Mouse (Mus musculus) limb, embryonic 13.5 days (tissue): Measurements from ENCODE around the gene Ppp1r1b. TPM values are rescaled to one million over a fixed set of nuclear protein-coding genes. Genes with fewer than 3 reads are reported as not detected.
"Not testable (repeated sequence)": the region's sequence is repeated elsewhere in the genome, so short reads cannot be mapped to it uniquely, and the experiment has no call there.

Experiments
- ATAC-seq: fragments of 200-750 bp; cut with Nextera tagmentation; 2 replicates; pipeline ENCODE4 v1.8.0; 2017; ENCODE audit warnings: low read depth, moderate number of reproducible peaks, moderate TSS enrichment; ENCODE audit not compliant: low FRiP score
- H3K27ac ChIP-seq: fragments of 300-500 bp; sonication (generic); 2 replicates; pipeline ENCODE4 v1.5.1; 2015; ENCODE audit warnings: inconsistent platforms, mild to moderate bottlenecking, moderate library complexity
- H3K27me3 ChIP-seq: fragments of 300-500 bp; sonication (generic); 2 replicates; pipeline ENCODE4 v1.6.1; 2015; ENCODE audit warnings: mild to moderate bottlenecking, inconsistent platforms
- H3K36me3 ChIP-seq: fragments of 300-500 bp; sonication (generic); 2 replicates; pipeline ENCODE4 v1.6.1; 2015; ENCODE audit warnings: inconsistent platforms, mild to moderate bottlenecking, moderate library complexity
- H3K4me1 ChIP-seq: fragments of 300-500 bp; sonication (generic); 2 replicates; pipeline ENCODE4 v1.6.1; 2015; ENCODE audit warnings: inconsistent platforms
- H3K4me2 ChIP-seq: fragments of 300-500 bp; sonication (generic); replicated peaks from 2 replicates; pipeline ENCODE4 v1.6.1; 2015; ENCODE audit warnings: inconsistent platforms, mild to moderate bottlenecking, moderate library complexity
- H3K4me3 ChIP-seq: fragments of 300-500 bp; sonication (generic); 2 replicates; pipeline ENCODE4 v1.5.1; 2015; ENCODE audit warnings: moderate library complexity, mild to moderate bottlenecking, inconsistent platforms
- H3K9ac ChIP-seq: fragments of 300-500 bp; sonication (generic); 2 replicates; pipeline ENCODE4 v1.6.1; 2015; ENCODE audit warnings: mild to moderate bottlenecking, inconsistent platforms
- H3K9me3 ChIP-seq: fragments of 300-500 bp; sonication (generic); 2 replicates; pipeline ENCODE4 v1.6.1; 2016; ENCODE audit warnings: inconsistent platforms
- WGBS: fragments of 180-500 bp; shearing (Covaris S2); methylation state at CpG from one replicate; pipeline ENCODE4 v1.1.7; 2015; 5-methylcytosine and 5-hydroxymethylcytosine counted together
- polyA plus RNA-seq: library from polyadenylated mRNA; unstranded; fragments of >200 nt; fragmentation: Nextera tagmentation; extraction: Ambion mirVana; gene quantifications from 2 replicates; pipeline ENCODE4 v1.2.1, GENCODE M21; 2015

The Ppp1r1b gene
- polyA plus RNA-seq, 1 experiment from 2014 or later, result 1.5 TPM

GRCm38 (mm10) chr11:98370588-98370987 is 22.4 kb downstream of the Ppp1r1b start:
- Histone ChIP-seq H3K36me3 (peaks cover 27% of the 10 kb centered on the region), H3K27ac (no peak overlapping the region), H3K9ac (no peak overlapping the region), H3K4me3 (no peak overlapping the region), H3K9me3 (no peaks in the 10 kb centered on the region), H3K27me3 (no peaks in the 10 kb centered on the region), H3K4me2 (no peak overlapping the region), H3K4me1 (no peaks in the 10 kb centered on the region)
- ATAC-seq, result no peak
- WGBS, result 64% methylated on average over 2 of the region's 2 CpGs

DNA sequence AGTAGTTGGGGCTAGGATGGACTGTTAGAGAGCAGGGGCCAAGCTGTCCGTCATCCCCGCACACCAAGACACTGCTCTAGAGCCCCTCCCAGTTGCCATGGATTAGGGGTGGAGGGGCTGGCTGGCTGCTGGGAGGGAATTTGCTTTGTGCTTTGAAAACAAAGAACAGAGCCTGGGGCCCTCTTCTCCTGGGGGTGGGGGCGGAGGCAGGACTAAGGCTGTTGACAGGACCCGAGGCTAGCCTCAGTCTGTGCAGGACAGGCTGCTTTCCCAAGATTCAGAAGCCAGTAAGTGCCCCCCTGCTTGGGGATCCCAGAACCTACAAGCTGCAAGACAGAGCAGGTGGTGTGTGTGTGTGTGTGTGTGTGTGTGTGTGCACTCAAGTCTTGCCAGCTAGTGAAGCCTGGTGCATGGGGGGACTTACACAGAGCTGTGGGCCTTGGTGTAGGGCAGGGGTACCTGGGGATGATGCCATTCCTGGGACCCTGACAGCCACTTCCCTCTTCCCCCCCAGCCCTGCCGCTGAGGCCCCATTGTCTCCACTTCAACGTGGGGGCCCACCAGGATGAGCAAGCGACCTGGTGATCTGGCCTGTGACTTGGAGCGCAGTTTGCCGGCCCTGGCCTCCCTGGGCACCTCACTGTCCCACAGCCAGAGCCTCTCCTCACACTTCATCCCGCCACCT is 23.5 kb downstream of the Ppp1r1b start:
- Histone ChIP-seq H3K9me3 (no peaks in the 10 kb centered on the region), H3K9ac (no peak overlapping the region)
- 55% methylated on average over 9 of the region's 10 CpGs for WGBS

DNA sequence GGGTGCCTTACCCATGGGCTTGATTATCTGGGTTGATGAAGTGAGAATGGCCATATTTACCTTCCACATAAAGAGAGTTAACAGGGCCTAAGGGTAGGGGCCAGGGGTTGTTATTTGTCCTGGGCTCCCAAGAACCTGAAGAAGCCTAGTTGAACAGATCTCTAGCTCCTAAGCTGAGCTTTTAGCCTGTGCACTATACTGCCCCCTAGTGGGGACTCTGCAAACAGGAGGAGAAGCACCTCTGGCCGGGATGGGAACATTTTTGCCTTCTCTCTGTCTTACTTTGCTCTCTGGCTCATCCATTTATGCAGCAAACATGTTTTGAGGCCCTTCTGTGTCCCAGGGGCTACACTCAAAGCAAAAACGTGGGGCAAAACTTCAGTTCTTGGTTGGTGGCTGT is 24.2 kb downstream of the Ppp1r1b start:
- H3K36me3 ChIP-seq, result peaks cover 45% of the 10 kb centered on the region
- no peak for ATAC-seq
- 7% methylated on average over 2 of the region's 2 CpGs for WGBS
- no peak overlapping the region for H3K4me2 ChIP-seq
- H3K27ac ChIP-seq, result no peak overlapping the region
- H3K4me1 ChIP-seq, result no peaks in the 10 kb centered on the region
- H3K27me3 ChIP-seq, result no peaks in the 10 kb centered on the region
- no peak overlapping the region for H3K4me3 ChIP-seq
- H3K9ac ChIP-seq, result no peak overlapping the region
- H3K9me3 ChIP-seq, result no peaks in the 10 kb centered on the region

More for the DNA sequence above, 23.5 kb downstream of the Ppp1r1b start:
- no peaks in the 10 kb centered on the region for H3K4me1 ChIP-seq
- no peak overlapping the region for H3K4me3 ChIP-seq
- no peak overlapping the region for H3K27ac ChIP-seq
- no peak for ATAC-seq
- H3K27me3 ChIP-seq, result no peaks in the 10 kb centered on the region
- peaks cover 38% of the 10 kb centered on the region for H3K36me3 ChIP-seq
- H3K4me2 ChIP-seq, result no peak overlapping the region

DNA sequence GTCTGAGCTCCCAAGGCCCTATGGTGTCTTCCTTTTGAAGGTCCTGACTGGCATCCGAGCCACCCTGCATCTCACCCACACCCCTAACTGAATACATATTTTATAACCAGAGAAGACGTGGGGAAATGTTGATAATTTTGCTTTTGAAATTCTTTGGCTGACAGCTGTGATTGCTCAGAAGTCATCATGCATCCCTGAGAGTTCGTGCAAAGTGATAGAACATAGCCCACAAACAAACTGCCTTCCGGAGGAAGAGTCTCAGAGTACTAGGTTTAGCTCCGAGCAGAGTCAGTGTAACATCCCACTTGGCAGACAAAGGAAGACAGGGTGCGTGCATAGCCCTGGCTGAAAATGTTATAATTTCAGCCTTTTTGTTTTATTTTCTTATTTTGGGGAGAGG is 25.0 kb downstream of the Ppp1r1b start:
- ATAC-seq, result no peak
- Histone ChIP-seq H3K4me3 (no peak overlapping the region), H3K27me3 (no peaks in the 10 kb centered on the region), H3K9me3 (no peaks in the 10 kb centered on the region), H3K9ac (no peak overlapping the region), H3K36me3 (peaks cover 50% of the 10 kb centered on the region), H3K27ac (no peak overlapping the region), H3K4me1 (no peaks in the 10 kb centered on the region), H3K4me2 (no peak overlapping the region)
- WGBS, result 92% methylated on average over 6 of the region's 6 CpGs

DNA sequence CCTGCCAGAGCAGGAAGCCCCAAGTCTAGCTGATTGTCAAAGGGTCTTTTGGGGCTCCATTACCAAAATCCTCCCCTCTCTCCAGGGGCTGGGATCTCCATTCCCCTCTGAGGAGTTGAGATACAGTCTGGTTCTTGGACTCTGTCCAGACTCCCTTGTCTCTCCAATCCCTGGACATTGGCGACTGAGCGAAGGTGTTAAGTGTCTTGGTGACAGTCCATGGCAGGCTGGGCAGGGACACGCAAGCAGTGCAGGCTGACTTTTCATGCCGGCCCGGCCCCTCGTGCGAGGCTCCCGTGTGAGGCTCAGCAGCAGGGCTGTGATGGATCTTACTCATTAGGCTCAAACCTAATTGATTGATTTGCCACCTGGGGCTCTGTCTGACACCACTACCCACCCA is 26.1 kb downstream of the Ppp1r1b start:
- Histone ChIP-seq H3K9ac (no peak overlapping the region), H3K27ac (no peak overlapping the region), H3K36me3 (peaks cover 60% of the 10 kb centered on the region), H3K4me3 (no peak overlapping the region), H3K4me2 (no peak overlapping the region), H3K4me1 (no peaks in the 10 kb centered on the region), H3K27me3 (no peaks in the 10 kb centered on the region), H3K9me3 (no peaks in the 10 kb centered on the region)
- 83% methylated on average over 8 of the region's 8 CpGs for WGBS
- ATAC-seq, result no peak

- WGBS, result 63% methylated on average over 5 of the region's 5 CpGs
- Histone ChIP-seq H3K9me3 (no peaks in the 10 kb centered on the region), H3K4me1 (no peaks in the 10 kb centered on the region), H3K36me3 (peaks cover 77% of the 10 kb centered on the region), H3K9ac (no peak overlapping the region), H3K27ac (no peak overlapping the region), H3K4me2 (no peak overlapping the region), H3K27me3 (no peaks in the 10 kb centered on the region), H3K4me3 (no peak overlapping the region)
- no peak for ATAC-seq
Observed at GRCm38 (mm10) chr11:98376756-98377155, 28.6 kb downstream of the Ppp1r1b start.

GRCm38 (mm10) chr11:98377787-98378186 is 29.6 kb downstream of the Ppp1r1b start:
- Histone ChIP-seq H3K36me3 (peaks cover 77% of the 10 kb centered on the region), H3K9ac (no peak overlapping the region), H3K4me3 (no peak overlapping the region), H3K27me3 (no peaks in the 10 kb centered on the region), H3K9me3 (no peaks in the 10 kb centered on the region), H3K27ac (no peak overlapping the region), H3K4me1 (no peaks in the 10 kb centered on the region), H3K4me2 (no peak overlapping the region)
- WGBS, result 84% methylated on average over 11 of the region's 11 CpGs
- no peak for ATAC-seq

GRCm38 (mm10) chr11:98379379-98379778 is 31.2 kb downstream of the Ppp1r1b start:
- H3K27ac ChIP-seq, result no peak overlapping the region; the same call in 1 of the 2 replicates
- no peak overlapping the region for H3K9ac ChIP-seq
- H3K4me3 ChIP-seq, result no peak overlapping the region
- peaks cover 15% of the 10 kb centered on the region for H3K27me3 ChIP-seq
- no peak for ATAC-seq
- H3K9me3 ChIP-seq, result no peaks in the 10 kb centered on the region
- WGBS, result 86% methylated on average over 7 of the region's 7 CpGs
- no peak overlapping the region for H3K4me2 ChIP-seq
- no peaks in the 10 kb centered on the region for H3K4me1 ChIP-seq
- peaks cover 66% of the 10 kb centered on the region for H3K36me3 ChIP-seq

GRCm38 (mm10) chr11:98380106-98380505 is 31.9 kb downstream of the Ppp1r1b start:
- Histone ChIP-seq H3K27ac (no peak overlapping the region), H3K4me1 (no peaks in the 10 kb centered on the region), H3K4me3 (no peak overlapping the region), H3K27me3 (peaks cover 22% of the 10 kb centered on the region), H3K9ac (no peak overlapping the region), H3K9me3 (no peaks in the 10 kb centered on the region), H3K36me3 (peaks cover 59% of the 10 kb centered on the region), H3K4me2 (no peak overlapping the region)
- no peak for ATAC-seq
- WGBS, result 91% methylated on average over 6 of the region's 6 CpGs

GRCm38 (mm10) chr11:98381651-98382050 is 33.4 kb downstream of the Ppp1r1b start:
- H3K36me3 ChIP-seq, result peaks cover 43% of the 10 kb centered on the region
- H3K4me1 ChIP-seq, result peaks cover 4% of the 10 kb centered on the region; the same call in 1 of the 2 replicates
- WGBS, result 95% methylated on average over 2 of the region's 2 CpGs
- peaks cover 38% of the 10 kb centered on the region for H3K27me3 ChIP-seq
- H3K9ac ChIP-seq, result no peak overlapping the region
- no peak overlapping the region for H3K27ac ChIP-seq
- H3K4me2 ChIP-seq, result no peak overlapping the region
- no peaks in the 10 kb centered on the region for H3K9me3 ChIP-seq
- ATAC-seq, result no peak
- no peak overlapping the region for H3K4me3 ChIP-seq

- peaks cover 45% of the 10 kb centered on the region for H3K27me3 ChIP-seq
- 34% methylated on average over 2 of the region's 2 CpGs for WGBS
- not testable (repeated sequence) for H3K4me2 ChIP-seq, H3K4me3 ChIP-seq, H3K4me1 ChIP-seq, ATAC-seq, H3K9me3 ChIP-seq, H3K27ac ChIP-seq, H3K9ac ChIP-seq
- peaks cover 36% of the 10 kb centered on the region for H3K36me3 ChIP-seq
Observed at GRCm38 (mm10) chr11:98382405-98382804, 34.2 kb downstream of the Ppp1r1b start.

GRCm38 (mm10) chr11:98383261-98384030 is 35.2 kb downstream of the Ppp1r1b start, which contains the start of gene Tcap:
TSS of gene Tcap (plus strand) at chr11:98383811.
- H3K4me3 ChIP-seq, result no peak within 1 kb of the TSS
- peaks cover 56% of the 10 kb centered on the region for H3K27me3 ChIP-seq

More at GRCm38 (mm10) chr11:98383261-98384030, 35.2 kb downstream of the Ppp1r1b start, which contains the start of gene Tcap:
- no peak within 1 kb of the TSS for H3K27ac ChIP-seq
- H3K4me2 ChIP-seq, result no peak within 1 kb of the TSS
- peaks cover 25% of the 10 kb centered on the region for H3K36me3 ChIP-seq
- no peak within 1 kb of the TSS for H3K9ac ChIP-seq
- peaks cover 5% of the 10 kb centered on the region; the same call in 1 of the 2 replicates for H3K4me1 ChIP-seq
- WGBS, result 47% methylated on average over 14 of the region's 14 CpGs
- ATAC-seq, result no peak
- H3K9me3 ChIP-seq, result no peaks in the 10 kb centered on the region
